Mouse (Mus musculus) midbrain, embryonic 10.5 days (tissue): ENCODE data around the gene B3gntl1. TPM values are rescaled to one million over a fixed set of nuclear protein-coding genes. Genes with fewer than 3 reads are reported as not detected.
"Not testable (repeated sequence)": the region's sequence is repeated elsewhere in the genome, so short reads cannot be mapped to it uniquely, and the experiment has no call there.

Experiments
- DNase-seq: peaks from one replicate; pipeline ENCODE4 v3.0.0-alpha.2; 2017; ENCODE audit warnings: low spot score
- H3K27ac ChIP-seq: fragments of 300-500 bp; sonication (generic); replicated peaks from 2 replicates; pipeline ENCODE4 v1.5.1; 2016; ENCODE audit warnings: mild to moderate bottlenecking
- H3K27me3 ChIP-seq: fragments of 300-500 bp; sonication (generic); 2 replicates; pipeline ENCODE4 v1.6.1; 2016; ENCODE audit warnings: low read depth, mild to moderate bottlenecking; ENCODE audit not compliant: poor library complexity, severe bottlenecking
- H3K36me3 ChIP-seq: fragments of 300-500 bp; sonication (generic); 2 replicates; pipeline ENCODE4 v1.6.1; 2016; ENCODE audit warnings: mild to moderate bottlenecking, moderate library complexity
- H3K4me1 ChIP-seq: fragments of 300-500 bp; sonication (generic); 2 replicates; pipeline ENCODE4 v1.6.1; 2016
- H3K4me3 ChIP-seq: fragments of 300-500 bp; sonication (generic); 2 replicates; pipeline ENCODE4 v1.5.1; 2016; ENCODE audit warnings: mild to moderate bottlenecking, moderate library complexity
- H3K9me3 ChIP-seq: fragments of 300-500 bp; sonication (generic); replicated peaks from 2 replicates; pipeline ENCODE4 v1.6.1; 2016; ENCODE audit warnings: mild to moderate bottlenecking
- WGBS: fragments of 180-500 bp; shearing (Covaris S2); methylation state at CpG from one replicate; pipeline ENCODE4 v1.1.7; 2016; 5-methylcytosine and 5-hydroxymethylcytosine counted together
- polyA plus RNA-seq: library from polyadenylated mRNA; unstranded; fragments of >200 nt; fragmentation: Nextera tagmentation; extraction: Ambion mirVana; gene quantifications from 2 replicates; pipeline ENCODE4 v1.2.1, GENCODE M21; 2016

B3gntl1 gene
- polyA plus RNA-seq, 1 experiment from 2014 or later = 7.2 TPM

GRCm38 (mm10) chr11:121676836-121677235, 3.9 kb upstream of the B3gntl1 start:
- Histone ChIP-seq H3K9me3 (peaks cover 6% of the 10 kb centered on the region; the same call in 1 of the 2 replicates), H3K27me3 (no peaks in the 10 kb centered on the region), H3K36me3 (no peaks in the 10 kb centered on the region), H3K4me1 (peaks cover 15% of the 10 kb centered on the region), H3K27ac (no peak overlapping the region), H3K4me3 (no peak overlapping the region)
- WGBS = 87% methylated on average over 2 of the region's 2 CpGs
- no peak for DNase-seq

- Histone ChIP-seq H3K4me3 (peak overlapping the region; percentile 69), H3K4me1 (peaks cover 20% of the 10 kb centered on the region), H3K9me3 (peaks cover 6% of the 10 kb centered on the region; the same call in 1 of the 2 replicates), H3K36me3 (no peaks in the 10 kb centered on the region), H3K27me3 (no peaks in the 10 kb centered on the region), H3K27ac (peak overlapping the region; percentile 91)
- no peak for DNase-seq
- 82% methylated on average over 7 of the region's 7 CpGs for WGBS
Observed at GRCm38 (mm10) chr11:121673629-121674028, 676 bp upstream of the B3gntl1 start.

GRCm38 (mm10) chr11:121672312-121672989, 502 bp downstream of the B3gntl1 start:
- peak overlapping the region; percentile 69 for H3K4me3 ChIP-seq
- peaks cover 6% of the 10 kb centered on the region; the same call in 1 of the 2 replicates for H3K9me3 ChIP-seq
- peaks cover 20% of the 10 kb centered on the region for H3K4me1 ChIP-seq
- no peak for DNase-seq
- peak overlapping the region; percentile 91 for H3K27ac ChIP-seq
- H3K27me3 ChIP-seq = no peaks in the 10 kb centered on the region
- H3K36me3 ChIP-seq = peaks cover 4% of the 10 kb centered on the region; the same call in 1 of the 2 replicates
- WGBS = 5% methylated on average over 22 of the region's 22 CpGs

GRCm38 (mm10) chr11:121670926-121671325, 2.0 kb downstream of the B3gntl1 start:
- no peaks in the 10 kb centered on the region for H3K27me3 ChIP-seq
- H3K4me1 ChIP-seq = peaks cover 20% of the 10 kb centered on the region
- H3K9me3 ChIP-seq = peaks cover 2% of the 10 kb centered on the region; the same call in 1 of the 2 replicates
- H3K36me3 ChIP-seq = peaks cover 5% of the 10 kb centered on the region; the same call in 1 of the 2 replicates
- H3K27ac ChIP-seq = no peak overlapping the region
- WGBS = 91% methylated on average over 5 of the region's 5 CpGs
- no peak overlapping the region for H3K4me3 ChIP-seq
- no peak for DNase-seq

- Histone ChIP-seq H3K4me3 (no peak overlapping the region), H3K36me3 (peaks cover 14% of the 10 kb centered on the region), H3K9me3 (no peaks in the 10 kb centered on the region), H3K4me1 (peaks cover 19% of the 10 kb centered on the region), H3K27ac (no peak overlapping the region), H3K27me3 (no peaks in the 10 kb centered on the region)
- 89% methylated on average over 5 of the region's 5 CpGs for WGBS
- DNase-seq = no peak
Observed at GRCm38 (mm10) chr11:121668776-121669175, 4.2 kb downstream of the B3gntl1 start.

GRCm38 (mm10) chr11:121667541-121667940, 5.4 kb downstream of the B3gntl1 start:
- H3K9me3 ChIP-seq = no peaks in the 10 kb centered on the region
- H3K4me1 ChIP-seq = peaks cover 12% of the 10 kb centered on the region
- H3K36me3 ChIP-seq = peaks cover 16% of the 10 kb centered on the region
- no peaks in the 10 kb centered on the region for H3K27me3 ChIP-seq
- no peak for DNase-seq
- WGBS = 95% methylated on average over 4 of the region's 4 CpGs
- no peak overlapping the region for H3K27ac ChIP-seq
- no peak overlapping the region for H3K4me3 ChIP-seq

- H3K4me3 ChIP-seq = no peak overlapping the region
- no peaks in the 10 kb centered on the region for H3K27me3 ChIP-seq
- no peak overlapping the region for H3K27ac ChIP-seq
- H3K9me3 ChIP-seq = no peaks in the 10 kb centered on the region
- no peaks in the 10 kb centered on the region for H3K4me1 ChIP-seq
- no peak for DNase-seq
- 95% methylated on average over 2 of the region's 2 CpGs for WGBS
- peaks cover 18% of the 10 kb centered on the region for H3K36me3 ChIP-seq
Observed at GRCm38 (mm10) chr11:121661116-121661515, 11.8 kb downstream of the B3gntl1 start.

- not testable (repeated sequence) for H3K27ac ChIP-seq, H3K9me3 ChIP-seq, DNase-seq, H3K4me1 ChIP-seq, H3K27me3 ChIP-seq, H3K4me3 ChIP-seq
- peaks cover 18% of the 10 kb centered on the region for H3K36me3 ChIP-seq
- WGBS = 91% methylated on average over 2 of the region's 2 CpGs
Observed at GRCm38 (mm10) chr11:121660604-121661003, 12.3 kb downstream of the B3gntl1 start.

- Histone ChIP-seq H3K36me3 (peaks cover 6% of the 10 kb centered on the region; the same call in 1 of the 2 replicates), H3K27ac (no peak overlapping the region), H3K4me3 (no peak overlapping the region), H3K27me3 (no peaks in the 10 kb centered on the region), H3K9me3 (no peaks in the 10 kb centered on the region), H3K4me1 (peaks cover 8% of the 10 kb centered on the region; the same call in 1 of the 2 replicates)
- no peak for DNase-seq
- WGBS = 56% methylated on average over 1 of the region's 1 CpGs
Observed at GRCm38 (mm10) chr11:121658151-121658550, 14.8 kb downstream of the B3gntl1 start.

GRCm38 (mm10) chr11:121655807-121656511, 17.0 kb downstream of the B3gntl1 start:
- H3K4me3 ChIP-seq = no peak overlapping the region
- peaks cover 6% of the 10 kb centered on the region; the same call in 1 of the 2 replicates for H3K36me3 ChIP-seq
- DNase-seq = no peak
- H3K4me1 ChIP-seq = peaks cover 8% of the 10 kb centered on the region; the same call in 1 of the 2 replicates
- 86% methylated on average over 6 of the region's 6 CpGs for WGBS
- H3K27ac ChIP-seq = no peak overlapping the region
- no peaks in the 10 kb centered on the region for H3K27me3 ChIP-seq
- no peaks in the 10 kb centered on the region for H3K9me3 ChIP-seq

GRCm38 (mm10) chr11:121655166-121655806, 17.7 kb downstream of the B3gntl1 start:
- DNase-seq = no peak
- Histone ChIP-seq H3K27ac (0 out of 2 replicates have a peak overlapping the region, but pooled peaks have one; percentile 17), H3K4me1 (peaks cover 8% of the 10 kb centered on the region; the same call in 1 of the 2 replicates), H3K4me3 (no peak overlapping the region), H3K9me3 (no peaks in the 10 kb centered on the region), H3K36me3 (peaks cover 7% of the 10 kb centered on the region; the same call in 1 of the 2 replicates), H3K27me3 (no peaks in the 10 kb centered on the region)
- WGBS = 87% methylated on average over 6 of the region's 6 CpGs

- H3K9me3 ChIP-seq = no peaks in the 10 kb centered on the region
- WGBS = 88% methylated on average over 9 of the region's 9 CpGs
- H3K4me3 ChIP-seq = no peak overlapping the region
- H3K27me3 ChIP-seq = no peaks in the 10 kb centered on the region
- peaks cover 8% of the 10 kb centered on the region; the same call in 1 of the 2 replicates for H3K4me1 ChIP-seq
- 0 out of 2 replicates have a peak, but pooled peaks cover 3% of the 10 kb centered on the region for H3K36me3 ChIP-seq
- peak overlapping the region; percentile 49; the same call in 1 of the 2 replicates for H3K27ac ChIP-seq
- DNase-seq = no peak
Observed at GRCm38 (mm10) chr11:121654406-121654945, 18.5 kb downstream of the B3gntl1 start.
